Mouse (Mus musculus) MN1 (cell line): Measurements from ENCODE around the gene Zfp866.
A peak's percentile ranks its signal among the peaks of the same experiment; 100 is the strongest.

ENCODE experiments used
- DNase-seq: peaks from one replicate; pipeline ENCODE4 v3.0.0-alpha.2; 2016; ENCODE audit warnings: low spot score

The Zfp866 gene

DNA sequence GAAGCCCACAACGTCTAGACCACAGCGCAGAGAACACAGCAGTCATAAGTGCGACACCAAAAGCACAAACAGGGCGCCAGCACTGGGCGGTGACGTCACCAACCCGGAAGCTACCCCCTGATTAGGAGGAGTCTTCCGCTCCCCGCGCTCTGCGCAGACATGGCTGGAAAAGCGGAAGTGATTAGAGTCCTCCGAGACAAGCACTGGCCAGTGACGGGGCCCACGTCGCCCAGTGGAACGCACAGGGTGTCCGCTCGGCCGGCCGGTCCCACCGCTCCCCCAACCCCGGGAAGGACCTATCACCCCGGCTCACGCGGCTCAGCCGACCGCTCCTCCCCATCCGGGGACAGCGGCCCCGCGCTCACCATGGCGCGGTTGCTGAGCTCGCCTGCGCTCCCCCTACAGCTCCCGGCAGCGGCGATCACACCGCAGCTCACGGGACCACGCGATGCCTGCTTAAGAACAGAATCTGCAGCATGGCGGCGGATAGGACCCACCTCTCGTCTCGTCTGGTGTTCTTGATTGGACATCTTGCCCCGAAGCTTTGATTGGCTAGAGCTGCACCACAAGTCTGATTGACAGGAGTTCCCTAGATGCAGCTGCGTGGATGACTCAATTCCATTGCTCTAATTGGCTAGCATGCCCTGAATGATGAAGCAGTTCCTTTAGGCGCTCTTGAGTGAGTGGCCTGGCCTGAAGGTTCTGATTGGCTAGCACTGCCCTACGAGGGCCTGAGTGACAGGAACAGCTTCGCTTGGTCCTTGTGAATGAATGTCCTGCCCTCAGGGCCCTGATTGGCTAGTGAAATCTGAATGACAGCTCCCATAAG, 74.4 kb downstream of the Zfp866 start:
- peak; percentile 100 for DNase-seq

DNA sequence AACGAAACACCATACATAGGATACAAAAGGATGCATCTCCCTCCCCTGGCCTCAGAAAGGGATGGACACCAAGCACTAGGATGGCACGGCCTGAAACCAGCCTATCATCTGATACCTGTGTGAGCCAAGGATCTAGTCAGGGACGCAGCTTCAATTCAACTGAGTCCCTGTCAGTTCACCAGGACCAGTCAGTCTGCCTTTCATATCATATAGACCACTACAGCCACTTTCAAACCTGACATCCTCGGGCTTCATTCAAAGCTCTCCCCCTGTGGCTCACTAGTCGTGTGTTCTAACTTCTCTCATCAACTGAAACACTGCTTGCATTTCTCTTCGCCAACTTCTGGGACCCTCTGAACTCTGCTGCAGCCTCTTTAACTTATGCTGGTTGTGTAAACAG, 75.6 kb downstream of the Zfp866 start:
- no peak for DNase-seq

DNA sequence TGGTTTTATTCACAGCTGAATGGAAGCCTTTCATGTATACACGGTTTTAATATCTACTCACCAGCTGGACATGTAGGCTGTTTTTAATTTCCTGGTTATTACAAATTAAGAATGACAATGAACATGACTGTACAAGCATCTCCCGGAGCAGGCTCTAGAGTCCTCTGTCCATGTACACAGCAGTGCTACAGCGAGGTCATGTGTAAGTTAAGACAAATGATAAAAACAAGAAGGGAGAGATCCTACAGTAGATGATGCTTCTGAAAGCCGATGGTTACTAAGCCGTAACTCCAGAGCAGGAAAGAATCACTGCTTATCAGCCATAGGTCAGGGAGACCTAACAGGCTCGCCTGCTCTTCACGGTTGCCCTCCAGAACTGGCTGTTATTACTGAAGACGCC, 77.5 kb downstream of the Zfp866 start:
- DNase-seq, result peak; percentile 74
